Mouse (Mus musculus): ENCODE measurements around the gene Fbf1. TPM values are rescaled to one million over a fixed set of nuclear protein-coding genes. Genes with fewer than 3 reads are reported as not detected.

Gene Fbf1
- polyA plus RNA-seq, 1 experiment, result 36.0 TPM

Other genes with a start within 250 kb of the Fbf1 start
- gene Sap30bp, start 234.9 kb downstream of the Fbf1 start, polyA plus RNA-seq (2012; rRNA removed), result 22.4 and 25.2 TPM in 2 replicates
- gene Recql5, start 234.7 kb downstream of the Fbf1 start, polyA plus RNA-seq (2012; rRNA removed), result 21.5 and 26.4 TPM in 2 replicates
- gene Itgb4, start 193.5 kb downstream of the Fbf1 start, polyA plus RNA-seq (2012; rRNA removed), result 9.3 and 11.0 TPM in 2 replicates
- 46.9 and 47.3 TPM in 2 replicates for gene Galk1, start 155.4 kb downstream of the Fbf1 start, polyA plus RNA-seq (2012; rRNA removed)
- 147 and 215 TPM in 2 replicates for gene H3f3b, start 140.2 kb downstream of the Fbf1 start, polyA plus RNA-seq (2012; rRNA removed)
- 30.2 and 35.0 TPM in 2 replicates for gene Unk, start 137.8 kb downstream of the Fbf1 start, polyA plus RNA-seq (2012; rRNA removed)
- gene Unc13d, start 90.2 kb downstream of the Fbf1 start, polyA plus RNA-seq (2012; rRNA removed), result 1.3 and 1.6 TPM in 2 replicates
- 180 and 211 TPM in 2 replicates for gene Wbp2, start 81.2 kb downstream of the Fbf1 start, polyA plus RNA-seq (2012; rRNA removed)
- gene Trim47, start 41.0 kb downstream of the Fbf1 start, polyA plus RNA-seq (2012; rRNA removed), result 35.0 and 38.8 TPM in 2 replicates
- gene Trim65, start 37.0 kb downstream of the Fbf1 start, polyA plus RNA-seq (2012; rRNA removed), result 8.5 and 8.8 TPM in 2 replicates
- gene Mrpl38, start 29.3 kb downstream of the Fbf1 start, polyA plus RNA-seq (2012; rRNA removed), result 34.4 and 49.0 TPM in 2 replicates
- gene Ten1, start 30.7 kb upstream of the Fbf1 start, polyA plus RNA-seq (2012; rRNA removed), result 49.9 and 51.0 TPM in 2 replicates
- 174 and 195 TPM in 2 replicates for gene Acox1, start 30.9 kb upstream of the Fbf1 start, polyA plus RNA-seq (2012; rRNA removed)
- gene Evpl, start 69.9 kb upstream of the Fbf1 start, polyA plus RNA-seq (2012; rRNA removed), result 1.2 TPM in 2 replicates
- 61.9 and 64.0 TPM in 2 replicates for gene Srp68, start 106.1 kb upstream of the Fbf1 start, polyA plus RNA-seq (2012; rRNA removed)
- 3.9 and 6.5 TPM in 2 replicates for gene Galr2, start 112.8 kb upstream of the Fbf1 start, polyA plus RNA-seq (2012; rRNA removed)
- gene Exoc7, start 139.1 kb upstream of the Fbf1 start, polyA plus RNA-seq (2012; rRNA removed), result 41.6 and 44.1 TPM in 2 replicates
- 10.8 and 21.0 TPM in 2 replicates for gene Foxj1, start 167.2 kb upstream of the Fbf1 start, polyA plus RNA-seq (2012; rRNA removed)
- 12.5 and 16.1 TPM in 2 replicates for gene Rnf157, start 244.9 kb upstream of the Fbf1 start, polyA plus RNA-seq (2012; rRNA removed)